ENCODE assay signal across 8 mouse cellular contexts in genomic region chr13:107113949-107114690, GRCm38 (mm10).
A peak's percentile ranks its signal among the peaks of the same experiment; 100 is the strongest.
DNase-seq lines count a peak whose midpoint lies in the region; ATAC-seq and TF ChIP-seq lines count a peak whose summit lies in the region.

No protein-coding gene starts in this region.

- peak; percentile 83 for TF ChIP-seq CTCF in Patski (IDR thresholded peaks at IDR 0.05)

- no peaks in the 10 kb centered on the region for H3K36me3 ChIP-seq in hindbrain, embryonic 11.5 days (ENCODE audit: control insufficient read depth, insufficient read depth, low read length)

- ATAC-seq in Patski = peak; percentile 67
- ATAC-seq in hindbrain, embryonic 11.5 days (ENCODE audit: low FRiP score) = peak; percentile 40; the same call in 1 of the 2 replicates

- in situ Hi-C loops in Patski (cut with MboI; ENCODE audit: low pct_unique_long_range_greater_than_20kb) = loop anchor here (10.0 kb wide), 1 partner anchor 1031 kb away; no protein-coding TSS in a partner anchor

- no peak overlapping the region for H3K4me3 ChIP-seq in hindbrain, embryonic 11.5 days (ENCODE audit: low read depth, low read length)

- no peak overlapping the region for H3K4me2 ChIP-seq in hindbrain, embryonic 11.5 days (replicated peaks; ENCODE audit: low read depth, low read length)

- no peak overlapping the region for H3K9ac ChIP-seq in hindbrain, embryonic 11.5 days (ENCODE audit: low read depth, low read length)

- H3K4me1 ChIP-seq in hindbrain, embryonic 11.5 days (replicated peaks; ENCODE audit: control insufficient read depth, insufficient read depth, low read length) = no peaks in the 10 kb centered on the region

- no peak for DNase-seq in Patski (ENCODE audit: low read depth, low spot score)
- peak; percentile 78 for DNase-seq in cerebellum, adult 8-10 months
- DNase-seq in forelimb bud, embryonic 11.5 days (ENCODE audit: low read depth, low spot score) = peak; percentile 88
- DNase-seq in hindbrain, embryonic 11.5 days (ENCODE audit: low spot score) = peak; percentile 93
- DNase-seq in layer of hippocampus, postnatal 10 days (ENCODE audit: low spot score in 2 of 2) = peak; percentile 95 to 96
- DNase-seq in lung, postnatal 36 days = peak; percentile 90
- peak; percentile 91 for DNase-seq in retina, postnatal 1 day
- peak; percentile 90 for DNase-seq in thymus, postnatal 4 days

- H3K27ac ChIP-seq in hindbrain, embryonic 11.5 days (ENCODE audit: low read depth, low read length) = no peak overlapping the region

- H3K9me3 ChIP-seq in hindbrain, embryonic 11.5 days (ENCODE audit: control insufficient read depth, low read length) = no peaks in the 10 kb centered on the region

- POLR2A ChIA-PET in Patski (lab: Charles Lee) = interaction anchor here (0.6 kb wide), 1 partner anchor 15 kb away, joined by 3 read pairs; no protein-coding TSS in a partner anchor

- CTCF ChIA-PET in Patski (lab: Charles Lee) = no interaction called here

- 60% methylated on average over 22 of the region's 22 CpGs for WGBS in hindbrain, embryonic 11.5 days

- peaks cover 11% of the 10 kb centered on the region for H3K27me3 ChIP-seq in Patski
- no peaks in the 10 kb centered on the region for H3K27me3 ChIP-seq in hindbrain, embryonic 11.5 days (ENCODE audit: control insufficient read depth, insufficient read depth, low read length)
